Mouse (Mus musculus) thymus, adult 2 months (tissue): ENCODE measurements around the gene Cox7a2l.

Experiments
- CTCF ChIP-seq: fragments of 200-500 bp; IDR thresholded peaks from 2 replicates; pipeline ENCODE4 v1.5.1; 2012; ENCODE audit warnings: mild to moderate bottlenecking, control low read depth, low read length, moderate library complexity, borderline replicate concordance; ENCODE audit not compliant: control insufficient read depth, poor library complexity, insufficient read depth; ENCODE audit errors: extremely low read depth
- POLR2A ChIP-seq: fragments of 200-500 bp; IDR thresholded peaks from 2 replicates; pipeline ENCODE4 v1.6.1; 2012; ENCODE audit warnings: mild to moderate bottlenecking, low read length, control low read depth, moderate library complexity; ENCODE audit not compliant: control insufficient read depth, poor library complexity, insufficient read depth; ENCODE audit errors: extremely low read depth

- TF ChIP-seq CTCF (no peak), POLR2A (no peak)
Observed at GRCm38 (mm10) chr17:83538694-83539093, 21.6 kb upstream of the Cox7a2l start.
